Mouse (Mus musculus): Measurements from ENCODE around the gene Tomm34.

The Tomm34 gene

DNA sequence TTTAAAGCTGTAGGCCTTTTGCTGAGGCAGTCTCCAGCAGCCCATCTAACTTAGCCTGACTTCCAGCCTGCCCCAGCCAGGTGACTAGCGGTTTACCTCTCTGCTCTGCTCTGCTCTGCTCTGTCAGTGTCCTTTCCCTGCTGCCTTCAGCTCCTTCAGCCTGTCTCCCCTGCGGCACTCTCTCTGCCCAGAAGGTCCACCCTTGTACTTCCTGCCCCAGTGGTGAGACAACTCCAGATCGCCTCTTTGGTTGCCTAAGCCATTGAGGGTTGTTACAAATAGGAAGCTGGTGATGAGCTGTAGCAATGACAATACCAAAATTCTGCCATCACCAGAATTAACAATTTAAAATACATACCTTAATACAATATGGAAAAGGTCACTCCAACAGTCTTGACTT is 60.0 kb downstream of the Tomm34 start:
- DNase-seq (ENCODE audit: low read depth), result no peak

DNA sequence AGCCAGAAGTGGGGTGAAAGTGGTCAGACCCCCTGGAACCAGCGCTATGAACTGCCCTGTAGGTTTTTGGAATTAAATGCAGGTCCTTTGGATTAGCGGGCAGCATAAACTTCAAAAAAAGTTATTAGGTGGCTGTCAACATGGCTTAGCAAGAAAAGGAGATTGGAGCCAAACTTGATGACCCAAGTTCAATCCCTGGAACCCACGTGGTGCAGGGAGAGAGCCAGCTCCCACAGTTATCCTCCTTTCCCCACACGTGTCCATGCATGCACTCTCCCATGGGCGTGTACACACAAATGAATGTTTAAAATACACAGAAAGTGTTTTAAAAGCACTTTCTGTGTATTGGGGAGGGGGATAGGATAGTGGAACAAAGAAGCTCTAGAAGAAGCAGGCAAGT is 60.5 kb downstream of the Tomm34 start:
- DNase-seq (ENCODE audit: low read depth), result no peak

DNA sequence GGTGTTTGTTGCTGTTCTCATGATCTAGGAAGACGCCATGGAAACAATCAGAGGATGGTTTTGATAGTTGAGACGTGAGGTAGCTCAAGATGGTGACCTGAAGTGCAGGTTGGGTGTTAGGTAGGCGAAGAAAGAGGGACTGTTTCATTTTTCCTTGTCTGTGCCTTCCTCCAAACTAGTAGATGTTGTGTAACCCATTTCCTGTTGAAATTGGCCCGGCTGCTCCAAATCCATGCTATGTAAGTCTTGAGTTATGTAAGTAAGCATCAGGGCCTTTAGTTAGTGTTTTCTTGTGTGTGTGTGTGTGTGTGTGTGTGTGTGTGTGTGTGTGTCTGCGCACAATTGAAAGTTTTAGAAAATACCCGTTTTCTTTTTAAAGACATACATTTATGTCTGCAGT is 61.7 kb downstream of the Tomm34 start:
- no peak for DNase-seq (ENCODE audit: low read depth)

DNA sequence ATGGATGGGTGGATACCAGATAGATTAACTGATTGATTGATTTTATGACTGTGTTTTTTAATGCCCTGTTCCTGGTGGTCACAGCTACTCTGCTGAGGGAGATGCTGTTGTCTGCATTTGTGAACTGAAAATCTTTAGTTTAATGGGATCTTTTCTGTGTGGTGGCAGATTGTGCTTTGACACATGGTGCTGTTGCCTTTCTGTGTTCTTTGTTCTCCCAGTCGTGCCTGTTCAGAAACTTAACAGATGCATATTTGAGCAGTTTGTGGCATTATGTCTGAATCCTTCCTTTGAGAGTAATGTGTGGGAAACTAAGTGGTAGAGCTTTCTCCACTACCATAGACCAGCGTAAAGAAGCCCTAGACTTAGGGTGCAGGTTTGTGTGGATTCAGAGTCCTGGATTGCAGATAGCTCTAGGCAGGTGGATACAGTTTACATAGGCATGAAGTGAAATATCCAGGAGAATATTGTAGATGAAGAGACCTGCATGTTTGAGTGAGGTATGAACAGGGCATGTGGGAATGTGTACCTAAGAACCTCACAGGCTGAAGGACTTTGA is 62.9 kb downstream of the Tomm34 start:
- DNase-seq (ENCODE audit: low read depth), result no peak

DNA sequence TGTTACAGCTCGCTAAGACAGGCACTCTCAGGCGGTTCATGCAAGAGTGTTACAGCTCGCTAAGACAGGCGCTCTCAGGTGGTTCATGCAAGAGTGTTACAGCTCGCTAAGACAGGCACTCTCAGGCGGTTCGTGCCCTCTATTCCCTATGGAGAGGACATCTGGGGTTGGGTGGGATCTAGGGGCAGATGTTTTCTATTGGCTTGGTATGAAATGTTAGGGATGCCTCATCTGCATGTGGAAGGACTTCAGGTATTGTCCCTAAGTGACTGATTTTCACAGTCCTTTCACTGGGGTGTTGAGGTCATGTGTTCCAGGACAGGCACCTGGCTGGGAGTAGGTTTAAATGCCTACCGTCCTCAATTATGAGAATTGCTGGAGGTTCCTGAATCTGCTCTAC is 63.4 kb downstream of the Tomm34 start:
- DNase-seq (ENCODE audit: low read depth), result no peak

DNA sequence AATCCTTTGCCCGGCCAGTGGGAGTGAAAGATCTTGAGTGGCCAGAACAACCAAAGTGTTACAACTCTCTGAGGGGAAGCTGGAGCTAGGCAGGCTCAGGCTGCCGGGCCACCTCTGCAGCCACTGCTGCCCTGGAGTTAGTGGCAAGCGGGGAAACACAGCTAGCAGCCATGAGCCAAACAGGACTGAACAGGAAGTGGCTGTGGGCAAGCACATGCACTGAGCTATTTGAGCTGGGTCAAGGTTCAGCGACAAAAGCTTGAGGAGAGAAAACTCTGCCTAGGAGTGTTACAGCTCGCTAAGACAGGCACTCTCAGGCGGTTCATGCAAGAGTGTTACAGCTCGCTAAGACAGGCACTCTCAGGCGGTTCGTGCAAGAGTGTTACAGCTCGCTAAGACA is 64.0 kb downstream of the Tomm34 start:
- DNase-seq (ENCODE audit: low read depth), result peak; percentile 60

DNA sequence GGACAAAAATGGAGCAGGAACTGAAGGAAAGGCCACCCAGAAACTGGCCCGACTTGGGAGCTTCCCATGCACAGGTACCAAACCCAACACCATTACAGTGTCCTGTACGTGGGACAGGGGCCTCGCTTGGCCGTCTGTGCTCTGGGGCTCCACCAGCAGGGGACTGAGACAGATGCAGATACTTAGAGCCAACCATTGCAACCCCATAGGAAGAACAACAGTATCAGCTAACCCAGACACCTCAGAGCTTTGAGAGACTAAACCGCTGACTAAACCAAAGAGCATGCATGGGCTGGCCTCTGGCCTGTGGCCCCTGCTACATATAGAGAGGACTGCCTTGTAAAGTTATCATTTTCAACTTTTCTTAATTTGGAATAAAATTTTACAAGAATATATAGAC is 66.5 kb downstream of the Tomm34 start:
- no peak for DNase-seq (ENCODE audit: low read depth)

Measured in naive thymus-derived CD4-positive, alpha-beta T cell, adult 2 months (primary cell).